Mouse (Mus musculus) thymus, adult 2 months (tissue): ENCODE measurements around the gene Gsg1. TPM values are rescaled to one million over a fixed set of nuclear protein-coding genes. Genes with fewer than 3 reads are reported as not detected.

Experiments
- DNase-seq: peaks from one replicate; pipeline ENCODE4 v3.0.0; 2021
- H3K27ac ChIP-seq: fragments of 200-500 bp; 2 replicates; pipeline ENCODE4 v1.5.1; 2012; ENCODE audit warnings: low read length, control low read depth; ENCODE audit not compliant: control insufficient read depth, insufficient read depth
- H3K27me3 ChIP-seq: fragments of 200-500 bp; 2 replicates; pipeline ENCODE4 v1.6.1; 2012; ENCODE audit warnings: mild to moderate bottlenecking, low read length, moderate library complexity, mixed read lengths; ENCODE audit not compliant: control insufficient read depth, insufficient read depth
- H3K36me3 ChIP-seq: fragments of 200-500 bp; 2 replicates; pipeline ENCODE4 v1.6.1; 2012; ENCODE audit warnings: mild to moderate bottlenecking, low read length, moderate library complexity; ENCODE audit not compliant: control insufficient read depth, insufficient read depth
- H3K4me1 ChIP-seq: fragments of 200-500 bp; replicated peaks from 2 replicates; pipeline ENCODE4 v1.6.1; 2012; ENCODE audit warnings: low read length; ENCODE audit not compliant: control insufficient read depth, insufficient read depth
- H3K4me3 ChIP-seq: fragments of 200-500 bp; 2 replicates; pipeline ENCODE4 v1.5.1; 2012; ENCODE audit warnings: mild to moderate bottlenecking, low read length, control low read depth, moderate library complexity; ENCODE audit not compliant: control insufficient read depth, insufficient read depth
- CTCF ChIP-seq: fragments of 200-500 bp; IDR thresholded peaks from 2 replicates; pipeline ENCODE4 v1.5.1; 2012; ENCODE audit warnings: mild to moderate bottlenecking, control low read depth, low read length, moderate library complexity, borderline replicate concordance; ENCODE audit not compliant: control insufficient read depth, poor library complexity, insufficient read depth; ENCODE audit errors: extremely low read depth
- POLR2A ChIP-seq: fragments of 200-500 bp; IDR thresholded peaks from 2 replicates; pipeline ENCODE4 v1.6.1; 2012; ENCODE audit warnings: mild to moderate bottlenecking, low read length, control low read depth, moderate library complexity; ENCODE audit not compliant: control insufficient read depth, poor library complexity, insufficient read depth; ENCODE audit errors: extremely low read depth
- WGBS: fragments of 180-500 bp; shearing (Covaris S2); methylation state at CpG from one replicate; pipeline ENCODE4 v1.1.7; 2018; 5-methylcytosine and 5-hydroxymethylcytosine counted together
- polyA plus RNA-seq: library from polyadenylated mRNA; depleted of rRNA; stranded (reverse); fragments of >200 nt; gene quantifications from 2 replicates; pipeline ENCODE4 v1.2.3, GENCODE M21; 2012

The Gsg1 gene
- polyA plus RNA-seq, 1 experiment = 1.8 TPM

- DNase-seq = no peak
- Histone ChIP-seq H3K36me3 (no peaks in the 10 kb centered on the region), H3K27me3 (no peaks in the 10 kb centered on the region), H3K4me1 (peaks cover 32% of the 10 kb centered on the region), H3K27ac (no peak overlapping the region), H3K4me3 (no peak overlapping the region)
- no peak for TF ChIP-seq POLR2A
- TF ChIP-seq CTCF = no peak
- 93% methylated on average over 5 of the region's 5 CpGs for WGBS
These were observed 34.2 kb downstream of the Gsg1 start for GRCm38 (mm10) chr6:135219916-135220315.

GRCm38 (mm10) chr6:135218330-135218729 is 35.8 kb downstream of the Gsg1 start:
- 4% methylated on average over 8 of the region's 8 CpGs for WGBS
- H3K27ac ChIP-seq = peak overlapping the region; percentile 64
- DNase-seq = peak; percentile 62
- no peak overlapping the region for H3K4me3 ChIP-seq
- no peaks in the 10 kb centered on the region for H3K27me3 ChIP-seq
- H3K4me1 ChIP-seq = peaks cover 37% of the 10 kb centered on the region
- TF ChIP-seq CTCF = no peak
- TF ChIP-seq POLR2A = no peak
- H3K36me3 ChIP-seq = no peaks in the 10 kb centered on the region

DNA sequence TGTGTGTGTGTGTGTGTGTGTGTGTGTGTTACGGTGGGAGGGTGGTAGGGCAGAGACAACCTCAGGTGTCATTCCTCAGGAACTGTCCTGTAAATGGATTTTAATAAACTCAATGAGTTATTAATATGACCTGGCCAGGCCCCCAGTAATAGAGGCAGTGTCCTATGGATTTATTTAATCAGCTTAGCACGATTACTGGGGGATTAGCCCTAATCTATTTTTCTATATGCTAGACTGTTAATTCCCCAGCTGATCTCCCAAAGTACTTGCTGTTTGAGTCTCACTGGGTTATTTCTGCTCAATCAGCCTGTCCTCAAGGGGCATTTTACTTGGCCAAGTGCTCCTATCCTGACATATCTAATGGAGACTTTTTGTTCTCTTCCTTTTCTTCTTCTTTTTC is 41.5 kb downstream of the Gsg1 start:
- Histone ChIP-seq H3K36me3 (0 out of 2 replicates have a peak, but pooled peaks cover 3% of the 10 kb centered on the region), H3K27me3 (no peaks in the 10 kb centered on the region), H3K4me1 (peaks cover 23% of the 10 kb centered on the region), H3K4me3 (no peak overlapping the region), H3K27ac (no peak overlapping the region)
- no peak for DNase-seq
- WGBS = 93% methylated on average over 2 of the region's 2 CpGs
- TF ChIP-seq POLR2A = no peak
- no peak for TF ChIP-seq CTCF

DNA sequence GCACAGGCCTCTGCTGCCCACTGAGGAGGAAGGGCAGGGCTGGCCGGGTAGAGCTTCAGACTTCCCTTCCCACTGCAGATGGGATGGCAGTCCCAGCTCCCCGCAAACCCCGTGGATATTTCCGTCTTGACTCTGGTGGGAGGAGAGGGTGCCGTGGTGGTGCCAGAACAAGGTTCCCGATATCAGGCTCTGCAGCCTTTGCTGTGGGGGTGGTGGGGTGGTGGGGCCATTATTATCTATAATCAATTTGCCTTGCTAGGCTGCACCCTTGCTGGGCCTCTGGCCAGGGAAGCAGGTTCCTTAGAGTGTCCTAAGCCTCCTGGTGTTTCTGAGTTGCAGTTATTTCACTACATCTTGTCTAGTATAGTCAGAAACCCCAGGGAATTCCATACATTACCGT is 43.0 kb downstream of the Gsg1 start:
- no peak overlapping the region for H3K4me3 ChIP-seq
- peaks cover 13% of the 10 kb centered on the region for H3K4me1 ChIP-seq
- no peak for TF ChIP-seq POLR2A
- no peak for TF ChIP-seq CTCF
- no peak for DNase-seq
- 0 out of 2 replicates have a peak, but pooled peaks cover 3% of the 10 kb centered on the region for H3K36me3 ChIP-seq
- 97% methylated on average over 7 of the region's 7 CpGs for WGBS
- H3K27ac ChIP-seq = no peak overlapping the region
- H3K27me3 ChIP-seq = no peaks in the 10 kb centered on the region

DNA sequence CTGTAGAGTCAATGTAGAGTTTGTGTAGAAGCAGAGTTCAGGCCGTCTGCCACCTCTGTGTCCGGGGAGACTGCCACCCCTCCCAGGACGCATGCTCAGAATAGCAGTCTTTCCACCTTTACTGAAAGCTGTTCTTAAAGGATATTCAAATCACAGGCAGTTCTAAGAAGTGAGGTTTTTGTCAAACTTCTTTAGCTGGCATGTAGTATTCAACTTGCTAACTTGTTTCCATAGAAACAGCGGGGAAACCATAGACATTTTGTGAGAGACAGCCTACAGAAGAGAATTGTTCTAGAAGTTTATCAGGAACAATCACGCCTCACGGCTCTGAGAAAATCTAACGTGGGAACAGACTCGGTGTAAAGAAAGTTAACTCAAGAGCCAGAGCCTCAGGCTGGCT is 47.2 kb downstream of the Gsg1 start:
- Histone ChIP-seq H3K4me3 (no peak overlapping the region), H3K36me3 (0 out of 2 replicates have a peak, but pooled peaks cover 3% of the 10 kb centered on the region), H3K4me1 (peaks cover 5% of the 10 kb centered on the region; the same call in 1 of the 2 replicates), H3K27ac (no peak overlapping the region), H3K27me3 (no peaks in the 10 kb centered on the region)
- WGBS = 92% methylated on average over 8 of the region's 8 CpGs
- TF ChIP-seq POLR2A = no peak
- TF ChIP-seq CTCF = no peak
- no peak for DNase-seq

DNA sequence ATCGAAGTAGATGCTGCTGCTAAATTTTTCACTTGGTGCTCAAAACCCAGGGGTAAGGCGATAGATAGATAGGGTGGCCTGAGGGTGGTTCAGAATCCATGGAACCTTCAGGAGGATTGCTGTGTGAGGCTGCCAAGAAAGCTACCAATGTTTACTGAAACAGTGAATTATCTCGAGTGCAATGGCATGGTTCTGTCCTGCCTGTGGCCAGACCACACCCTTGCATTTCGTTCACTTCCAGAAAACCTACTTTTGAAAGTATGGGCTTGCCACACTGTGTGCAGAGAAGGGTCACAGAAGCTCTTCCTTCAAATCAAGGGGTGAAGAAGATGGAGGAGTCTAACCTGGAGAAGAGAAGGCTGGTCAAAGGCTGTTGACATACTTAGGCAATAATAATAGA is 48.3 kb downstream of the Gsg1 start:
- H3K4me3 ChIP-seq = no peak overlapping the region
- WGBS = 90% methylated on average over 4 of the region's 4 CpGs
- DNase-seq = no peak
- H3K36me3 ChIP-seq = 0 out of 2 replicates have a peak, but pooled peaks cover 3% of the 10 kb centered on the region
- peaks cover 5% of the 10 kb centered on the region; the same call in 1 of the 2 replicates for H3K4me1 ChIP-seq
- H3K27ac ChIP-seq = no peak overlapping the region
- no peaks in the 10 kb centered on the region for H3K27me3 ChIP-seq
- TF ChIP-seq POLR2A (no peak), CTCF (no peak)

DNA sequence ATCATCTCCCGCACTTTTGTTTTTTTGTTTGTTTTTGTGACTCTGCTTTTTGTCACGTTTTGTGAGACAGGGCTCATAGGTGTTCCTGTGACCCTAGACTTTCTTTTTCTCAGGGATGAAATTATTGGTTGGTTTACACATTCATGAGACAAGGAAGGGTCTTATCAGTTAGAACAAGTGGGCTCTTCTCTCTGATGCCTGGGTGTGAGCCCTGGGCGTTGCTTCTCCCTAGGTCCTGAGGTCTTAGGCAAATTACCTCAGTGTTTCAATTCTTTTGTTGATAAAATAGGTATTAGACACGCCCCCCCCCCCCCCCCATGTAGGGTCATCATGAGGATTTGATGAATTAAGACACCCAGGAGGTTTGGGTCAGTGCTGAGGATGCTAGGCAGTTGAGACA is 49.3 kb downstream of the Gsg1 start:
- TF ChIP-seq CTCF (no peak), POLR2A (no peak)
- Histone ChIP-seq H3K36me3 (no peaks in the 10 kb centered on the region), H3K4me3 (no peak overlapping the region), H3K27me3 (no peaks in the 10 kb centered on the region), H3K4me1 (peaks cover 5% of the 10 kb centered on the region; the same call in 1 of the 2 replicates), H3K27ac (no peak overlapping the region)
- 87% methylated on average over 4 of the region's 4 CpGs for WGBS
- no peak for DNase-seq
